Mouse (Mus musculus) stomach, embryonic 16.5 days (tissue): ENCODE results near the gene Gpsm1. TPM values are rescaled to one million over a fixed set of nuclear protein-coding genes. Genes with fewer than 3 reads are reported as not detected.

Experiments
- ATAC-seq: fragments of 200-750 bp; cut with Nextera tagmentation; 2 replicates; pipeline ENCODE4 v1.8.0; 2017; ENCODE audit warnings: moderate number of reproducible peaks, moderate TSS enrichment; ENCODE audit not compliant: insufficient read depth, low FRiP score
- H3K27ac ChIP-seq: fragments of 300-500 bp; sonication (generic); 2 replicates; pipeline ENCODE4 v1.5.1; 2014; ENCODE audit warnings: low read length
- H3K27me3 ChIP-seq: fragments of 300-500 bp; sonication (generic); 2 replicates; pipeline ENCODE4 v1.6.1; 2014; ENCODE audit warnings: low read length, control low read depth, mixed read lengths; ENCODE audit not compliant: control insufficient read depth, insufficient read depth
- H3K36me3 ChIP-seq: fragments of 300-500 bp; sonication (generic); 2 replicates; pipeline ENCODE4 v1.6.1; 2014; ENCODE audit warnings: low read length; ENCODE audit not compliant: control insufficient read depth, insufficient read depth
- H3K4me1 ChIP-seq: fragments of 300-500 bp; sonication (generic); 2 replicates; pipeline ENCODE4 v1.6.1; 2014; ENCODE audit warnings: low read length, control low read depth, mixed read lengths; ENCODE audit not compliant: control insufficient read depth, insufficient read depth
- H3K4me2 ChIP-seq: fragments of 300-500 bp; sonication (generic); 2 replicates; pipeline ENCODE4 v1.6.1; 2014; ENCODE audit warnings: low read depth, low read length, mixed read lengths
- H3K4me3 ChIP-seq: fragments of 300-500 bp; sonication (generic); replicated peaks from 2 replicates; pipeline ENCODE4 v1.5.1; 2014; ENCODE audit warnings: mild to moderate bottlenecking, low read length
- H3K9ac ChIP-seq: fragments of 300-500 bp; sonication (generic); 2 replicates; pipeline ENCODE4 v1.6.1; 2014; ENCODE audit warnings: low read length
- H3K9me3 ChIP-seq: fragments of 300-500 bp; sonication (generic); replicated peaks from 2 replicates; pipeline ENCODE4 v1.6.1; 2016; ENCODE audit warnings: low read length, control low read depth; ENCODE audit not compliant: control insufficient read depth
- WGBS: fragments of 180-500 bp; shearing (Covaris S2); extraction: QIAGEN DNeasy Blood & Tissue Kit; methylation state at CpG from one replicate; pipeline ENCODE4 v1.1.7; 2014; 5-methylcytosine and 5-hydroxymethylcytosine counted together
- polyA plus RNA-seq: library from polyadenylated mRNA; unstranded; fragments of >200 nt; fragmentation: Nextera tagmentation; extraction: Ambion mirVana; gene quantifications from 2 replicates; pipeline ENCODE4 v1.2.1, GENCODE M21; 2015

Gene Gpsm1
- polyA plus RNA-seq, 1 experiment from 2014 or later = 28.8 TPM

GRCm38 (mm10) chr2:26356678-26357077 lies 41.4 kb downstream of the Gpsm1 start:
- no peak for ATAC-seq
- peaks cover 6% of the 10 kb centered on the region for H3K4me1 ChIP-seq
- no peak overlapping the region for H3K27ac ChIP-seq
- H3K9me3 ChIP-seq = no peaks in the 10 kb centered on the region
- no peak overlapping the region for H3K4me3 ChIP-seq
- no peaks in the 10 kb centered on the region for H3K36me3 ChIP-seq
- H3K4me2 ChIP-seq = no peak overlapping the region
- H3K27me3 ChIP-seq = no peaks in the 10 kb centered on the region
- H3K9ac ChIP-seq = no peak overlapping the region
- 76% methylated on average over 7 of the region's 7 CpGs for WGBS

GRCm38 (mm10) chr2:26357484-26357883 lies 42.2 kb downstream of the Gpsm1 start:
- Histone ChIP-seq H3K4me3 (no peak overlapping the region), H3K9ac (no peak overlapping the region), H3K36me3 (no peaks in the 10 kb centered on the region), H3K4me2 (no peak overlapping the region), H3K27me3 (no peaks in the 10 kb centered on the region), H3K27ac (no peak overlapping the region), H3K9me3 (no peaks in the 10 kb centered on the region), H3K4me1 (peaks cover 5% of the 10 kb centered on the region)
- 46% methylated on average over 15 of the region's 15 CpGs for WGBS
- ATAC-seq = peak; percentile 26; the same call in 1 of the 2 replicates

DNA sequence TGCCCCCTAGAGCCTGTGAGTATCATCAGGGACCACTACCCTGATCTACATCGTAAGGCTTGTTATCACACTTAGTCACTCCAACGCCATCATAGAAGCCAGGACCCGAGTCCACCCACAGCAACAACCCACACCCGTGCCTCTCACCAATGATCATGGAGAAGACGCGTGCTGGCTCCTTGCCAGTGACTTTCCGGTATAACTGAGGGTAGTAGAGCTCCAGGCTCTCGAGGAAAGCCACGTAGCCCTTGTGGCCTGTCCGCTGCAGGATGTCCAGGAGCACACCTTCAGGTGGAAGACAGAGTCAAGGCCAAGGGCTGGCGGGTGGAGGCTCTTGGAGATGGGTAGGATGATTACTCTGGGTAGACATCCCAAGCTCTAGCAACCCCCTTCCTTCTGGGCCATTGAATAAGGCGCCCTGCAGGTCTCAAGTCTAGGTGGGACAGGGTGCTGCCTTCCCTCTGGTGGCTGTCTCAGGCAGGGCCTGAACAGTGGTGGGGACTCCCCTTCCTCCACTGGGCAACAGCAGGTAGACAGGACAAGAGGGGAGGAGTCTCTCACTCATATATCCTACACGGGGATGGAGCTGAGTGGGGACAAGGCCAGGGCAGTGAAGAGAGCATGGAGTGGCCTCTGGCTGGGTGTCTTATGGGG lies 43.5 kb downstream of the Gpsm1 start:
- 84% methylated on average over 13 of the region's 13 CpGs for WGBS
- no peaks in the 10 kb centered on the region for H3K9me3 ChIP-seq
- ATAC-seq = no peak
- H3K4me2 ChIP-seq = no peak overlapping the region
- no peaks in the 10 kb centered on the region for H3K4me1 ChIP-seq
- no peaks in the 10 kb centered on the region for H3K36me3 ChIP-seq
- H3K27me3 ChIP-seq = no peaks in the 10 kb centered on the region
- H3K27ac ChIP-seq = no peak overlapping the region
- no peak overlapping the region for H3K9ac ChIP-seq
- no peak overlapping the region for H3K4me3 ChIP-seq

DNA sequence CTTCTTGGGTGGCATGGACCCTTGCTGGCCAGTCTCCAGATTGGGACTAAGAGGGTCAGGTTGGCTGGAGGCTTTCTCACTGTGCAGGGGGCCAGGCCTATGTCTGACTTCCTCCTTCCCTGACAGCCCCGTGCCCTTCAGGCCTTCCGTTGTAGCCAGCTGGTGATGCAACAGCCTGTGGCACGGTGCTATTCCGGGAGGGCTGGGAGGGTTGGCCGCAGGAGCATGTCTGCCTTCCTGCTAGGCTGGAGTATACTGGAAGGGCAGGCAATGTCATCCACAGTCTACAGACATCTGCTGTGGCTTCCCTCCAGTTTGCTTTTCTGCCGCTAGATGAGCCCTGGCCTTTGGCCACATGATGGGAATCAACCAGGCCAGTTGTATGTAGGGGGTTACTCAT lies 44.7 kb downstream of the Gpsm1 start:
- 66% methylated on average over 6 of the region's 6 CpGs for WGBS
- no peaks in the 10 kb centered on the region for H3K27me3 ChIP-seq
- H3K4me3 ChIP-seq = no peak overlapping the region
- no peaks in the 10 kb centered on the region for H3K9me3 ChIP-seq
- H3K27ac ChIP-seq = no peak overlapping the region; the same call in 1 of the 2 replicates
- ATAC-seq = peak; percentile 9; the same call in 1 of the 2 replicates
- no peaks in the 10 kb centered on the region for H3K36me3 ChIP-seq
- H3K4me1 ChIP-seq = peaks cover 5% of the 10 kb centered on the region; the same call in 1 of the 2 replicates
- H3K4me2 ChIP-seq = peak overlapping the region; percentile 11; the same call in 1 of the 2 replicates
- no peak overlapping the region for H3K9ac ChIP-seq

DNA sequence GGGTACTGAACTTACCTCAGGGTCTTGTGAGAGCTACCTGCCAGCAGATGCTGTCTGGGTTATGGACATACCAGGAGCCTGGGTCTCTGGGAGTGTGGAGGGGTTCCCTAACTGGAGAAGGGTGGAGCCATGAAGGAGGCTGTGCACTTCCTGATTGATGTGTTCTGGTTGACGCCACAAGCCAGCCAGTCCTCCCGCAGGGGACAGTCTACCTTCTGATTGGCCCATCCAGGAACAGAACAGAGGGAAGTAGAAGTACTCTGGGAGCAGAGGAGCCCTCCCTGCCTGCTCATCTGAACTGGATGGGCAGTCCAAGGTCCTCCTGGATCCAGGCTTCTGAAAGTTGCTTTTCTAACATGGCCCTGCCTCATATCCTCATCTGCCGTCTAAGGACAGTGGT lies 45.5 kb downstream of the Gpsm1 start, which contains the start of gene Card9:
Gene Card9 (minus strand): TSS at position 147 of the 400 bp plus-strand sequence.
- Histone ChIP-seq H3K9ac (no peak within 1 kb of the TSS), H3K4me2 (peak within 1 kb of the TSS; percentile 11; the same call in 1 of the 2 replicates), H3K27me3 (no peaks in the 10 kb centered on the region), H3K4me3 (no peak within 1 kb of the TSS), H3K36me3 (no peaks in the 10 kb centered on the region), H3K27ac (no peak within 1 kb of the TSS; the same call in 1 of the 2 replicates), H3K9me3 (no peaks in the 10 kb centered on the region), H3K4me1 (peaks cover 6% of the 10 kb centered on the region; the same call in 1 of the 2 replicates)
- 36% methylated on average over 3 of the region's 3 CpGs for WGBS
- no peak for ATAC-seq

- Histone ChIP-seq H3K27me3 (no peaks in the 10 kb centered on the region), H3K36me3 (peaks cover 16% of the 10 kb centered on the region; the same call in 1 of the 2 replicates), H3K4me2 (no peak overlapping the region), H3K9ac (no peak overlapping the region), H3K27ac (no peak overlapping the region), H3K4me3 (no peak overlapping the region), H3K4me1 (peaks cover 6% of the 10 kb centered on the region; the same call in 1 of the 2 replicates), H3K9me3 (no peaks in the 10 kb centered on the region)
- ATAC-seq = no peak
- 86% methylated on average over 5 of the region's 5 CpGs for WGBS
Observed at GRCm38 (mm10) chr2:26362991-26363390, 47.7 kb downstream of the Gpsm1 start.

- Histone ChIP-seq H3K27me3 (no peaks in the 10 kb centered on the region), H3K9ac (no peak overlapping the region), H3K4me1 (peaks cover 6% of the 10 kb centered on the region; the same call in 1 of the 2 replicates), H3K9me3 (no peaks in the 10 kb centered on the region), H3K36me3 (peaks cover 21% of the 10 kb centered on the region; the same call in 1 of the 2 replicates), H3K27ac (no peak overlapping the region), H3K4me2 (no peak overlapping the region), H3K4me3 (no peak overlapping the region)
- no peak for ATAC-seq
- WGBS = 53% methylated on average over 5 of the region's 5 CpGs
Observed at GRCm38 (mm10) chr2:26363481-26363880, 48.2 kb downstream of the Gpsm1 start.

GRCm38 (mm10) chr2:26364738-26365465 lies 49.6 kb downstream of the Gpsm1 start:
- Histone ChIP-seq H3K4me3 (no peak overlapping the region), H3K27ac (peak overlapping the region; percentile 50; the same call in 1 of the 2 replicates), H3K9ac (peak overlapping the region; percentile 28; the same call in 1 of the 2 replicates), H3K4me1 (peaks cover 6% of the 10 kb centered on the region; the same call in 1 of the 2 replicates), H3K27me3 (no peaks in the 10 kb centered on the region), H3K4me2 (no peak overlapping the region), H3K36me3 (peaks cover 28% of the 10 kb centered on the region; the same call in 1 of the 2 replicates), H3K9me3 (no peaks in the 10 kb centered on the region)
- 72% methylated on average over 10 of the region's 10 CpGs for WGBS
- ATAC-seq = no peak; the same call in 1 of the 2 replicates

- ATAC-seq = no peak
- H3K4me3 ChIP-seq = no peak overlapping the region
- no peak overlapping the region for H3K27ac ChIP-seq
- H3K36me3 ChIP-seq = peaks cover 36% of the 10 kb centered on the region
- no peak overlapping the region for H3K4me2 ChIP-seq
- H3K9ac ChIP-seq = no peak overlapping the region
- H3K27me3 ChIP-seq = no peaks in the 10 kb centered on the region
- H3K4me1 ChIP-seq = peaks cover 6% of the 10 kb centered on the region; the same call in 1 of the 2 replicates
- 91% methylated on average over 6 of the region's 6 CpGs for WGBS
- no peaks in the 10 kb centered on the region for H3K9me3 ChIP-seq
Observed at GRCm38 (mm10) chr2:26367911-26368310, 52.6 kb downstream of the Gpsm1 start.
